Mouse (Mus musculus) natural killer cell, adult 2 months (primary cell): ENCODE measurements around the gene Pum1.
A peak's percentile ranks its signal among the peaks of the same experiment; 100 is the strongest.
"Not testable (repeated sequence)": the region's sequence is repeated elsewhere in the genome, so short reads cannot be mapped to it uniquely, and the experiment has no call there.

Experiments
- DNase-seq, 2 experiments: peaks; one replicate each; pipeline ENCODE4 v3.0.0; 2022; ENCODE audit warnings: low spot score in 2 of 2

Gene Pum1

DNA sequence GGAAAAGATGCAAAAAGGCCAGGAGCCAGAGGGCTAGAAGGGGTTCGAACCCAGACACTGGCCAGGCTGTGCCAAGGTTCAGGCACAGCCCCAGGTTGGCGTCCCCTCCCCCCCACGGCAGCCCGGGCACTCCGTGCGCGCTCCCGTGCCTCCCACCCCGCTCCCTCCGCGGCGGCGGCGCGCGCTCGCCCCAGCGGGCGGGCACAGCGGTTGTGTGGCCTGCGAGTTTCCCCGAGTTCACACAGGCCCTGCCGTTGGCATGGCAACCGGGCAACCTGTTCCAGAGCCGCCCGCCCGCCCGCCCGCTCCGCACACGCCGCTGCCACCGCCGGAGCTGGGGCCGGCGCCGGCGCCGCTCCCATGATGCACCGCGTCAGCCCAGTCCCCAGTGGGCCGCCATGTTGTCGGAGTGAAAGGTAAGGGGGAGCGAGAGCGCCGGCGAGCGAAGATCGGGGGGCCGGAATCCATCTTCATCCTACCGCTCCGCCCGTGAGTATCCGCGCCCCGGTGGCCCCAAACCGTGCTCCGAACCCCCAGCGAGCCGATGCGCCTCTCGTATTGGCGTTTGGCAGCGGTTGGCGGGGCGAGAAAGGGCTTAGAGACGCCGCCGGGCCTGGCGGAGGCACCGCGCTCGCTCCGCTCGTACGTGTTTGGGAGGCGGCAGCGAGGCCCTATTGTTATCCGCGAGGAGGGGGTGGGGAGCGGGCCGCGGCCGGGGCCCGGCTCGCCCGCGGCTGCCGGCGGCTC is at the start of gene Pum1:
Gene Pum1 (plus strand): TSS at position 343 of the 747 bp plus-strand sequence.
- peak; percentile 85 to 88 for DNase-seq

DNA sequence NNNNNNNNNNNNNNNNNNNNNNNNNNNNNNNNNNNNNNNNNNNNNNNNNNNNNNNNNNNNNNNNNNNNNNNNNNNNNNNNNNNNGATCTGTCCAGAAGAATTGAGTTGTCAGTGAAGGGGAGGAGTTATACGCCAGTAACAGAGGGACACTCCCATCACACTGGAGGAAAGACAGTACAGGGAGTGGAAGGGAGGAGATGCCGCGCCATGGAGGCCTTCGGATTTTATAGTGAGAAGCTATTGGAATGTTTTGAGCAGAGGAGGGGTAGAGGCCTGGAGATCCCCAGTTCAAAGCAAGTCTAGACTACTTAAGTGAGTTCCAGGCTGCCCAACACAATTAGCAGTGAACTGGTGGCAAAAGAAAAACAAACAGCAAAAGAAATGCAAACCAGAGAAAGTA is 33.7 kb upstream of the Pum1 start:
- DNase-seq, result no peak

DNA sequence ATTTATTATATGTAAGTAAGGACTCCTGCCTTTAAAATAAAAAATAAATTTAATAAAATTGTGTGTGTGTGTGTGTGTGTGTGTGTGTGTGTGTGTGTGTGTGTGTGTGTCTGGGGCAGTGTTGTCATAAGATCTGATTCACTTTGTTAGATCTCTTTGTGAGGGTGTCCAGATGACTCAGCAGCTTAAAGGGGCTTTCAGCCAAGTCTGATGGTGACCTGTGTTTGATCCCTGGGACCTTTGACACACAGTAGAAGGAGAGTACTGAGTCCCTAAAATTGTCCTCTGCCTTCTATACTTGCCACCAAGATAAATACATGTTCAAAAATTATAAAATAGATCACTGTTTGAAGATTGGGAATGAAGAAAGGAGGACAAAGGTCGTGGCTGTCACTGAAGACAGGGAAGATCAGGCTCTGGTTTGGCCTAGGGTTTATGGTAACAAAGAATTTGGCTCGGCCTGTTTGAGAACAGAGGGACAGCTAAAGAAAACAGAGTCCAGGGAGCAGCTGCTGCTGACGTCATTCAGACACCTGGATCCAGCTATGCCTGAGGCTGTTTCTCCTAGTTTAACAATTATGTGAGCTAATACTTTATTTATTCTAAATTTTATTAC is 32.8 kb upstream of the Pum1 start:
- DNase-seq, result no peak

DNA sequence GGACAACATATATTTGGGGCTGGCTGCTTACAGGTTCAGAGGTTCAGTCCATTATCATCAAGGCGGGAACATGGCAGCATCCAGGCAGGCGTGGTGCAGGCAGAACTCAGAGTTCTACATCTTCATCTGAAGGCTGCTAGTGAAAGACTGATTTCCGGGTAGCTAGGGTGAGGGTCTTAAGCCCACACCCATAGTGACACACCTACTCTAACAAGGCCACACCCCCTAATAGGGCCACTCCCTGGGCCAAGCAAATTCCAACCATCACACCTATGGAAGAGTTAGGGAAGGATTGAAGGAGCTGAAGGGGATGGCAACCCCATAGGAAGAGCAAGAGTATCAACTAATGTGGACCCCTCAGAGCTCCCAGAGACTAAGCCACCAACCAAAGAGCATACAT is 28.0 kb upstream of the Pum1 start:
- not testable (repeated sequence) for DNase-seq

DNA sequence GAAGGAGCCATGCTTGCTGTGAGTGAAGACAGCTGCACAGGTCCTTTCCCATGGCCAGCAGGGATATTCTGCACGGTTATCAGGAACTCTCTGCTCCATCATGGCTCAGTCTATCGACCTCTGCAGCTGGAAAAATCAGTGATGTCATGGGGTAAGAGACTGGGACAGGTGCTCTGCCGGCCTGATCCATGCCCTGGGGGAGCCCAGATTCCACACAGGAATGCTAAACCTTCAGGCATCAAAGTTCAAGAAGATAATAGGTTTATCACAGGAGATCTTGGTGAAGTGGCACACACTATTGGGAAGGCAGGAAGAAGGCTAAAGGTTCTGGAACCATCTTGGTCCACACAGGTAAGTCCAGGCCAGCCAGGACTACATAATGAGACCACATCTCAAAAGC is 26.4 kb upstream of the Pum1 start:
- no peak for DNase-seq

DNA sequence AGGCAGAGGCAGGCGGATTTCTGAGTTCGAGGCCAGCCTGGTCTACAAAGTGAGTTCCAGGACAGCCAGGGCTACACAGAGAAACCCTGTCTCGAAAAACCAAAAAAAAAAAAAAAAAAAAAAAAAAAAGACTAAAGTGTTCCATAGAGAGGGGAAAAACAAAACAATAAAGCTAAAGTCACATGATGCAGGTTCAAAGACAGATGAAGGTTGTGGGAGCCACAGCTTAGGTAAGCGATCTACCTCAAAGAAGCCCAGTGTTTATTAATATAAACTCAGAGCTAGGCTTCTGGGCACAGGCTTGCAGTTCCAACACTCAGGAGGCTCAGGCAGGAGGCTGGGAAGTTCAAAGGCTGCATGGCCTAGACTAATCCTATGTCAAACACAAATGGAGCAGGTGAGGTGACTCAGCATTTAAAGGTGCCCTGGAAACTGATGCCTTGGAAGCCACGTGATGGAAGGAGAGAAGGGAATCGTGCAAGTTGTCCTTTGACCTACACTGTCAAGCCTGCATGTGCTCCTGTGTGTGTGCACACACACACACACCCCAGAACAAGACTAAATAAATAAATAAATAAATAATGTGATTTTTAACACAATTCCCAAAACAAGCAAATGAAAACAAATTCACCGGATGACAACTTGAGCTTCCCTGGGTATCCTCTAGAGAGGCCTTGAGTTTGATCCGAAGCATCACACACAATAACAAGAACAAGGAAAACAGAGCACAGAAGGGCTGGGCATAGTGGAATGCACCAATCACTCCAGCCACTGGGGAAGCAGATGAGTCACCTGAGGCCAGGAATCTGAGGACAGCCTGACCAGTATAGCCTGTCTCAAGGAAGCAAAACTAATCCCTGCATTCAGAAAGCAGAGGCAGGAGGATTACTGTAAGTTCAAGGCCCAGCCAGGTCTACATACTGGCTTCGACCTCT is 25.4 kb upstream of the Pum1 start:
- no peak for DNase-seq

DNA sequence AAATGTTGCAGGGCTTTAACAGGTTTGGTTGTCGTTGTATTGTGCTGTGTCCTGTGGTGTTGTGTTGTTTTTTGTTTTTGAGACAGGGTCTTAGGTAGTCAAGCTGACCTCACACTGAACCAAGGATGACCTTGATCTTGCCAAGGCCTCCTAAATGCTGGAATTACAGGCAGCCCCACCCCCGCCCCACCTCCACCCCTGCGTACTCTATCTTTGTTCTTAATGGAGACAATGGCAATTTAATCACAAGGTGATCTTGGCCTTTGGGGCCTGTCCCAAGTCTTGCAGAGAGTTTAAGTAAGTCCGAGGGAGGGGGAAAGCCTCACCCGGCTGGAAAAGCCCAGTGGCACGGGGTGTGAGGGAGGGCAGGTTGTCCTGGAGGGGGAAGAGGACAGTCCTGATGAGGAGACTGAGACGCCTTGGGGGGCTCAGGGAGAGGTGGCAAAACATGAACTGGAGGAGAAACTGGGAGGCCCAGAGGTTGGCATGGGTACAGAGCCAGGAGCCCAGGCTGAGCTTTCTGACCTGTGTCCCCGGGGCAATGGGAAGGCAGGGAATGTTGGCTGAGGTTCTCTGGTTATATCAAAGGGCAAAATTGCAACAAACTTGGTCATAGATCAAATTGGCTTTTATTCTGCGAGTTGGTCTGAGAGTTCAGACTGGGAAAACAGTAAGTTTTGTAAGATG is 22.9 kb upstream of the Pum1 start:
- no peak for DNase-seq

DNA sequence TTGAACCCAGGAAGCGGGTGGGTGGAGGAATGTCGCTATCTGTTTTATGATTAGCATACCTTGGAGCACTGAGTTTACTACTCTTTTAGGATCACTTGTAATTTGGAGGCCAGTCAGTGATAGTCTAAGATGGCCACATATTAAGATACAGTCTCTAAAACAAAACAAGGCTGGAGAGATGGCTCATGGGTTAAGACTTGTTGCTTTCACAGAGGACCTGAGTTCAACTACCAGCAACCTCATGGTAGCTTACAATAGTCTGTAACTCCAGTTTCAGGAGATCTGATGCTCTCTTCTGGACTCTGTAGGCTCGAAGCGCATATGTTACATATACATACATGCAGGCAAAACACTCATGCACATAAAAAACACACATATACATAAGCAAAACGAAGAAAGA is 20.7 kb upstream of the Pum1 start:
- DNase-seq, result no peak

DNA sequence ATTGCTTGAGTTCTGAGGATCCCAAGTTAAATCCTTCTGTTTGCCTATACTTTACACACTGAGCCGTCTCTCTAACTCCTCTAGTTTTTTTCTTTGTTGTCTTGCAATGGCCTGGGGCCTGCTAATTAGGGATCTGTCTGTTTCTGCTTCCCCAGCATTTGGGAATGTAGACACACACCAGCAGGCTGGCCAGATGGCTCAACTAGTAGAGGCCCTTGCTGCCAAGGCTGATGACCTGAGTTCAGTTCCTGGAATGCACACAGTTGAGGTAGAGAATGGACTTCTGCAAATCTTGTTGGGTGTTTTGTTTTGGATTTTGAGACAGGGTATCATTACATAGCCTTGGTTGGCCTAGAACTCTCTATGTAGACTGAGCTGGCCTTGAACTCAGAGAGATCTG is 17.7 kb upstream of the Pum1 start:
- DNase-seq, result no peak

DNA sequence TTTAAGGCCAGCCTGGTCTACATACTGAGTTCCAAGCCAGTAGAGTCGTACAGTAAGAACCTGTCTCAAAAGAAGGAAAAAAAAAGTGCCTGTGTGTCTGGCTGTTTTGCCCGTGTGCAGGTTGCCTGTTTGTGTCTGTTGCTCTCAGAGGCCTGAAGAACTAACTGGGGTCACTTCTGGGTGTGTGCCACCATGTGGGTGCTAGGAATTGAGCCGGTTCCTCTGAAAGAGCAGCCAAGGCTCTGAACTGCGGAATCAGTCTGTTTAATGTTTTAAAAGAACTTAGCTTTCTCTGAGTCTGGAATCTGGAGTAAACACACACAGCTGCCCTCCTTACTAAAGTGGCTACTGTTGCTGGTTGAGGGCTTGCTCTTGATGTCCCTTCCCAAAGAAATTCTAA is 11.8 kb upstream of the Pum1 start:
- no peak for DNase-seq

DNA sequence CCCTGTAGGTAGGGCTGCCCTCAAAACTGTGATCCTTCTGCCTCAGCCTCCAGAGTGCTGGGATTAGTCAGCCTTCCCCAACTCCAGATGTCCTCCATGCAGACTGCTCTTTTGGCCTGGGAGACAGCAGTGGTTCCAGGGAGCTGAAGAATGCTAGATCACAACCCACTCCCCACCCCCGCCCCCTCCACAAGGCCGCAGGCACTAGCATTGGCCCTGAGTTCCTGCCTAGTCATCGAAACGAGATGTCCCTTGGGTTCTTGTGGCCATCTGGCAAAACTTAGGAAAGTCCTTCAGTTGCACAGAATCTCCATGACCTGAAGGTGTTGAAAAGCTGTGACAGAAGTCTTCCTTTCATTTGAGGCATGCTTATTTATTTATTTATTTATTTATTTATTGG is 10.6 kb upstream of the Pum1 start:
- DNase-seq, result no peak

DNA sequence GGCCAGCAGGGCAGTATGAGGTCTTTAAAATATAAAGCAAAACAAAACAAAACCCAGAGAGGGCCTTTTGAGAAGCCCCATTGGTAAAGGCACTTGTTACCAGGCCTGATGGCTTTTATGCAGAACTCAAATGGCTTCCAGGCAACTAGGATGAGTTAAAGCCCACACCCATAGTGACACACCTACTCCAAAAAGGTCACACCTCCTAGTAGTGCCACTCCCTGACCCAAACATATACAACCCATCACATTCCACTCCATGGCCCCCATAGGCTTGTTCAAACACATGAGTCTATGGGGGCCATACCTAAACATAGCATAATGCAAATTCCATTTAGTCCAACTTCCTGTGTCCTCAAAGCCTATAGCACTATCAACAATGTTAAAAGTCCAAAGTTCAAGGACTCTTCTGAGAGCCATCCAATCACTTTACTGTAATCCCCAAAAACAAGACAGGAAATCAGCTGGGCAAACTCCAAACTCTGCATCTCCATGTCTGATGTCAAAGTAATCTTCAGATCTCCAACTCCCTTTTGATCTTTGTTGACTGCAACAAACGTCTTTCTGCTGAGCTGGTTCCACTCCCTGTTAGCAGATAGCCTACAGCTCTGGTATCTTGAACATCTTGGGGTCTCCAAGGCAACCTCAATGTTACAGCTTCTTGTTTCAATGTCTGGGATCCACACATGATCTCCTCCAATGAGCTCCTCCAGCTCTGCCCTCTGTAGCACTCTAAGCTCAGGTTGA is 5.1 kb upstream of the Pum1 start:
- DNase-seq, result no peak

DNA sequence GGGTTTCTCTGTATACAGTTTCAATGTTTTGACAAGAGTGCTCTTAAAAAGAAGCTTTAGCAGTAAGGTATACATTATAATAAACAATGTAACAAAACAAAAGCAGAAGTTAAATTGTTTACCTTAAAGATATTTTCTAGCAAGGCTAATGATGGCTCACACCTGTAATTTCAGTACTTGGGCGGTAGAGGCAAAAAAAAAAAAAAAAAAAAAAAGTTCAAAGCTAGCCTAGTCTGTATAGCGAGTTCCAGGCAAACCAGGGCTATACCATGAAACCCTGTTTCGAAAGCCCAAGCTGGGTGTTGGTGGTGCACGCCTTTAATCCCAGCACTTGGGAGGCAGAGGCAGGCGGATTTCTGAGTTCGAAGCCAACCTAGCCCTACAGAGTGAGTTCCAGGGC is 3.7 kb upstream of the Pum1 start:
- no peak for DNase-seq

DNA sequence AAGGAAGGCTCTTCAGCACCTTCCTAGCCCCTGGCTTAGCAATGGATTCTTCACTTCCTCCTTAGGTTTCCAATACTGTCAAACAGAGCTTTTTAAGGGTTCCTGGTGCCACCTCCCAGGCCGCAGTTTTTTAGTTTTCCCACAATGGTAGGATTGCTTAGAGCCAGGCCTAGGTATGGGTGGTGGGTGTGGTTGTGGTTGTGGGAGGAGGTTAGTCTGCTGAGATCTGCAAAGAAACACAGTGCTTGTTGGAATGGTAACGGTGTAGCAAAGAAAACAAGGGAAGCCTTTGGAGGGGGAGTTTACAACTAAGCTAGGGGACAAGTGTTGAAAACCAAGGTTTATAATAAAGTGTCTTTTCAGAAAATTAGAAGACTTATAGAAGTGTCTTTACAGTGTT is 3.0 kb upstream of the Pum1 start:
- DNase-seq, result no peak

DNA sequence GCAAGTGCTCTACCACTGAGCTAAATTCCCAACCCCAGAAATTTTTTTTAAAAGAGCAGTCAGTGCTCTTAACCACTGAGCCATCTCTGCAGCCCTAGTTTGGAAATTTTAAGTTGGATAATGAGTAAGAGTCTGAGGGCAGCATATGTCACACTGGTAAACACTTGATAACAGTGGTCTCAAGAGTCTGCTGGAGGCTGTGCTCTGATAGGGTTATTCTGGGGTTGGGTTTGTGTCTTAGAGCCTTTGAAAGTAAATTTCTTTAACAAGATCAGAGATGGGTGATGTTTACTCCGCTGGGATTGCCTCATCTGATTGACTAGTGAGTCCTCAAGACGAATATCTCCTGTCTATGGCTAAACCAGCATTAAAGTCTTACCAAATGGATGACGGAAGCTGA is 2.0 kb upstream of the Pum1 start:
- DNase-seq, result no peak

DNA sequence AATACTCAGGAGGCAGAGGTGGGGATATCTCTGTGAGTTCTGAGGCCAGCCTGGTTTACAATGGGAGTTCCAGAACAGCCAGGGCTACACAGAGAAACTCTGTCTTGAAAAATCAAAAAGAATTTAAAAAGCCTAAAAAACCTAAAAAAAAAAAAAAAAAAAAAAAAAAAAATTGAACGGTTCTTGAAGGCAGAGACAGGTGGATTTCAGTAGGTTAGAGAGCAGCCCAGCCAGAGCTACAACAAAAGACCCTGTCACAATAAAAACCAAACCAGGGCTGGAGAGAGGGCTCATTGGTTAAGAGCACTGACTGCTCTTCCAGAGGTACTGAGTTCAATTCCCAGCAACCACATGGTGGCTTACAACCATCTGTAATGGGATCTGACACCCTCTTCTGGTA is 816 bp upstream of the Pum1 start:
- DNase-seq, result not testable (repeated sequence)

DNA sequence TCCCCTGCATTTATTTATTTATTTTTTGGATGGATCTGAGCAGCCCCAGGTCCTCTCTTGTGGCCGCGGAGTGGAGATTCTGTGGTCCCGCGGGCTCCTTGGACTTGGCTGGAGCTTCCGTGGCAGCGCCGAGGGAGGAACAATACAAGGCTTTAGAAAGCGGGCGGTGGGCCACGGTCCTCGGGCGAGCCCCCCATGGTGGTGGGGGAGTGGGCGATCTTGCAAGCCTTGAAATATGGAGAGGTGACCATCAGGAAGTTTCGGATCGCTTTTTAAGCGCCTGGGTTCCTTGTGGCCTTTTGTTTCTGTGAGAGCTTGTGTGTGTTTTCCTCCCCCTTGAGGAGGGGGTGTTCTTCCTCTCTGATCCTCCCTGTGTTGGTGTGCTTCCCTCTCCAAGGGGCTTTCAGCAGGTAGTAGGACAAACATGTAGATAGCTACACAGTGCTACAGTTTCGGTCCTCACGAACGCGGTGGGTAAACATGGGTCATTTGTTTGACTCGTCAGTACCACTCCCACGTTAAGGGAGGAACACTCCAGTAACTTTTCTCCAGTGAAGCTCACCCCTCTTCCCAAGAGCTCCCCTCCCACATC is 785 bp downstream of the Pum1 start:
- peak in 1 of 2 experiments; percentile 18 for DNase-seq

DNA sequence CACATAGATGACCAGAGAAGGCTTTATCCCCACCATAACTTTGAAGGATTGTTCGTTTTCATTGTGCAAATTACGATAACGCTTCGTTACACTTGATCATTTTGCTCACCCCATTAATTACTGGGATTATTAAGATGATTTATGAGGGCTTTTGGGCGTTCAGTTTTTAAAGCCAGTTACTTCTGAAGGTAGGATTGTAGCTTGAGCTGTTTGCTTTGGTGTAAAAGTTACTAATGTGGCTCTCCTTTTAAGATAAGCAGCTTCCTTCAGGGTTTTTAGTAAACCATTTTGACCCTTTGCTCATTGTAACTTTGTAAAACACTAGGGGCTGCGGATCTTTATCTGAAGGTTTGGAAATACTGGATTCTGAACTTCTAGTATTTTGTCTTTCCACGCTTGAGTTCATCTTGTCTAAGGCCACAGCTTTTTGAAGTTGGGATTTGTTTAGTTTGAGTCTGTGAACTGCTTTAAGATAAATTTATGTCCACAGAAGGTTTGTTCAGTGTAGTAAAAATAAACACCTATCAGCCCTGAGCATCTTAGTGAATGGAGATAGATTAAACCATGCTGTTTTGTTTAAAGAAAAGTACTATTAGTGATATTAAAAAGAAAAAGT is 1.4 kb downstream of the Pum1 start:
- DNase-seq, result no peak

DNA sequence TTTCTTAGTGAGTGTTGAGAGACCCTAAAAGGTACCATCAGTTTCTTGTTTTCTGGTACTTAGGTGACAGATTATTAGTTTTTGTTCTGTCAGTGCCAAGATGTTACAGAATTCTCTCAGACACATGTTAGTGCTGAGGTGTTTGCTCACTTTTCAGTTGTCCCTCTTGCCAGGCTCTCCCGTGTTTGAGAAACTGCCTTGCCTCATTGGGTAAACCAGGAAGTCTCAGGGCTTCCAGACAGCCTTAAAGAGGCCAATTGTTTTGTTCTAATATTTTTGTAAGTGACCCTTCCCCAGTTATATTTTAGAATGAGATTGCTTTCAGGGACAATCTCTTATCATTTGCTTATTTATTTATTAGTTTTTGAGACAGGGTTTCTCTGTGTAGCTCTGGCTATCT is 2.1 kb downstream of the Pum1 start:
- DNase-seq, result no peak

DNA sequence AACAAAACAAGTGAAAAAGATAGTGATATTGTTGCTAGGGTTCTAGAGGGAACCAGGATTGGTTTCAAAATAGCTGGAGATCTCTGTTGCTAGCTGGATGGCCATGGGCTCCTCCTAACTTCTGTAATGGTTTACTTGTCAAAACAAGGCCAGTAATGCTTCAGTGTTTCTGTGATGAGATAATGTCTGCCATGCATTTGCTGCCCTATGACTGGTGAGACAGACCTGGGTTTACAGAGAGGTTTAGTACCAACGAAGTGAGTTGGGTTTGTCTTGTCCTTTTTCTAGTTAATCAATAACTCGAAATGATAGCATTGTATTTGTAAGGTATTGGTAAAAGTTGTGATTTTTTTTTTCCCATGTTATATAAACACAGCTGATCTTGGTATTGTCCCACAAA is 4.6 kb downstream of the Pum1 start:
- no peak for DNase-seq

DNA sequence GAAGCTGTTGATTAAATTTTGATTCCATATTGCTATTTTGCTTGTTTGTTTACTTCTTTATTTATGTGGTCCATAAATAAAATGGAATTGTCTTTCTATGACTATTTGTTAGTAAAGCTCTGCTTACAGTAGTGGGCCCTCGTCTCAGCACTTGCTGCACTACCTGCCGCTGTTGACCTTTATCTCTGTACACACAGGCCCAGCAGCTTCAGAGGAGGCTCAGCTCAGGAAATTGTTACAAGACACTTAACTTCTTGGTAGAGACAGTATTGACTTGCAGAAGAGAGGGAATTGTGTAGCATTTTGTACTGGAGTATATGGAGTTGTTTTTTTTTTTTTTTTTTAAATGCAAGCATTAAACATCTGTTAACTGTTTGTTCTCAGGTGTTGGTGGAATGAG is 5.4 kb downstream of the Pum1 start:
- no peak for DNase-seq
